Mouse (Mus musculus) heart, postnatal 0 days (tissue): ENCODE measurements around the gene Kif3c. TPM values are rescaled to one million over a fixed set of nuclear protein-coding genes. Genes with fewer than 3 reads are reported as not detected.
A peak's percentile ranks its signal among the peaks of the same experiment; 100 is the strongest.

Experiments
- ATAC-seq: fragments of 200-750 bp; cut with Nextera tagmentation; 2 replicates; pipeline ENCODE4 v1.8.0; 2017; ENCODE audit warnings: low read depth, moderate number of reproducible peaks, moderate library complexity; ENCODE audit not compliant: insufficient read depth
- DNase-seq: peaks from one replicate; pipeline ENCODE4 v3.0.0-alpha.2; 2016; ENCODE audit warnings: low spot score
- H3K27ac ChIP-seq: fragments of 300-500 bp; sonication (generic); 2 replicates; pipeline ENCODE4 v1.5.1; 2014; ENCODE audit warnings: low read depth, mild to moderate bottlenecking
- H3K27me3 ChIP-seq: fragments of 300-500 bp; sonication (generic); 2 replicates; pipeline ENCODE4 v1.6.1; 2014; ENCODE audit warnings: low read length, mixed read lengths; ENCODE audit not compliant: control insufficient read depth, insufficient read depth
- H3K36me3 ChIP-seq: fragments of 300-500 bp; sonication (generic); replicated peaks from 2 replicates; pipeline ENCODE4 v1.6.1; 2014; ENCODE audit warnings: low read length, mixed read lengths; ENCODE audit not compliant: control insufficient read depth, insufficient read depth
- H3K4me1 ChIP-seq: fragments of 300-500 bp; sonication (generic); 2 replicates; pipeline ENCODE4 v1.6.1; 2014; ENCODE audit warnings: antibody characterized with exemption; ENCODE audit not compliant: control insufficient read depth, insufficient read depth
- H3K4me2 ChIP-seq: fragments of 300-500 bp; sonication (generic); 2 replicates; pipeline ENCODE4 v1.6.1; 2014; ENCODE audit warnings: low read depth, mild to moderate bottlenecking, low read length, moderate library complexity
- H3K4me3 ChIP-seq: fragments of 300-500 bp; sonication (generic); 2 replicates; pipeline ENCODE4 v1.5.1; 2014; ENCODE audit warnings: low read depth, low read length
- H3K9ac ChIP-seq: fragments of 300-500 bp; sonication (generic); replicated peaks from 2 replicates; pipeline ENCODE4 v1.6.1; 2014; ENCODE audit warnings: low read depth, low read length, mixed read lengths
- H3K9me3 ChIP-seq: fragments of 300-500 bp; sonication (generic); replicated peaks from 2 replicates; pipeline ENCODE4 v1.6.1; 2016; ENCODE audit warnings: low read length; ENCODE audit not compliant: control insufficient read depth
- CTCF ChIP-seq: IDR thresholded peaks from 2 replicates; pipeline ENCODE4 v1.5.1; 2016; ENCODE audit warnings: antibody characterized with exemption, control low read depth, low read depth
- EP300 ChIP-seq: IDR thresholded peaks from 2 replicates; pipeline ENCODE4 v1.6.1; 2016; ENCODE audit warnings: antibody characterized with exemption, low read depth
- WGBS: fragments of 180-500 bp; shearing (Covaris S2); extraction: QIAGEN DNeasy Blood & Tissue Kit; methylation state at CpG from one replicate; pipeline ENCODE4 v1.1.7; 2014; 5-methylcytosine and 5-hydroxymethylcytosine counted together
- polyA plus RNA-seq: library from polyadenylated mRNA; unstranded; fragments of >200 nt; fragmentation: Nextera tagmentation; extraction: Ambion mirVana; gene quantifications from 2 replicates; pipeline ENCODE4 v1.2.1, GENCODE M21; 2015
- total RNA-seq: library from RNA; depleted of rRNA; stranded (reverse); fragments of >200 nt; gene quantifications from 2 replicates; pipeline ENCODE4 v1.2.3, GENCODE M21; 2014; ENCODE audit warnings: low replicate concordance

The Kif3c gene
- total and polyA plus RNA-seq, 2 experiments from 2014 or later = 2.4 to 8.3 TPM

DNA sequence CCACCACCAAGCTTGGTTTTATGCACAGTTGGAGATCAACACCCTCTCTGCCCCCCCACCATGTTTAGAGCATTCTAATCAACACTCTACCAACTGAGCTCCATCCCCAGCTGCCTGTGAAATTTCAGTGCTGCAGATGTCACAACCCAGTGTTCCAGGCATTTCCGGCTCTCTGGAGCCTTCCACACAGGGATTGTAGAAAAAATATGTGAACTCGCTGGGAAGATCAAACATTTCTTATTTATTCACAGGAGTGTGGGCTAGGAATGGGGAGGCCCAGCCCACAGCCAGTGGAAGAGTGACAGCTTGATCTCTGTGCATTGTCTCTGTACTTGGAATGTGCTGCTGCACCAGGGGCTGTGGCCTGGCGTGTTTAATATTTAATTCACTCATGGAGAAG, 3.8 kb downstream of the Kif3c start:
- DNase-seq = peak; percentile 19
- H3K9me3 ChIP-seq = no peaks in the 10 kb centered on the region
- H3K36me3 ChIP-seq = no peaks in the 10 kb centered on the region
- TF ChIP-seq CTCF = no peak
- TF ChIP-seq EP300 = no peak
- ATAC-seq = no peak
- H3K27ac ChIP-seq = no peak overlapping the region
- no peak overlapping the region for H3K9ac ChIP-seq
- H3K4me1 ChIP-seq = peaks cover 11% of the 10 kb centered on the region
- H3K27me3 ChIP-seq = no peaks in the 10 kb centered on the region
- no peak overlapping the region for H3K4me3 ChIP-seq
- WGBS = 36% methylated on average over 3 of the region's 3 CpGs
- H3K4me2 ChIP-seq = no peak overlapping the region

DNA sequence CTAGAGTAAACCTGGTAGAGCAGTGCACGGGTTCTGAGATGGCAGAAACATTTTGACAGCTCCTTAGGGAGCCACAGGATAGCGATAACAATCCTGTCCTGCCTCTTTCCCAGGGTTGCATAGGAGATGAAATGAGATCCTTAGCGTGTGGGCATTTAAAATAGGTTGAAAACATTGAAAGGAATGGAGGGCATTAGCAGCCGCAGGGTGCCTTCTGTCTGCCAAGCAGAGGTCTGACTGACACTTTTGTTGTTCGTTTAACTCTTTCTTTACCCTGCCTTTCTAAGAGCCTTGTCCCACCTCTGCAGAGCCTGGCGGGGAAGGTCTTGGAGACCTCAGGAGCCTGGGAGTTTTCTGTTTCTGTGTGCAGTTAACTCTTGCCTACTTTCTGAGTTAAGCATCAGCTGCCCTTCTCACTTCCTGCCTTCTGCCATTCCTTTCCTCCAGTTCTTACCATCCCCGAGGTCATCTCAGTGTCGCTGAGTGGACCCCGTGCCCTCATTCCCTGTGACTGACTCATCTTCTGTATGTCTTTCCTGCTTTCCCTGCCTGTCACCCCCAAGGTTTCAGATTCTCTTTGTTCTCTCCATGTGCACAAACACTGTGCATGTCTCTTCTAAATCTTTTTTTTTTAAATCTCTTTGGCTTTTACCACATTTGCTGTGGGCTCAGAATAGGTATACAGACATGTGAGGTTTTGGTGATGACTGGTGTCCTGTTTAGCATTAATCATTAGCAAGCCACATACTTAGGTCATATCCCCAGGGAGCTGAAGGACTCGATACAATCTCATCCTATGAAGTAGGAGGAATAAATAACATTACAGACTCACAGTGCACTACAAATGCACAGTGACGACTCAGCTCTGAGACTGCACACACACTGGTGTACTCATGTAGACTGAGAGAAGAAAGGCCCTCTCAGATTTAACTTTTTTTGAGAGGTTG, 6.3 kb downstream of the Kif3c start:
- 27% methylated on average over 11 of the region's 11 CpGs for WGBS
- TF ChIP-seq EP300 = no peak
- no peaks in the 10 kb centered on the region for H3K36me3 ChIP-seq
- peaks cover 3% of the 10 kb centered on the region; the same call in 1 of the 2 replicates for H3K4me1 ChIP-seq
- no peak overlapping the region for H3K4me2 ChIP-seq
- H3K9me3 ChIP-seq = no peaks in the 10 kb centered on the region
- H3K27me3 ChIP-seq = no peaks in the 10 kb centered on the region
- DNase-seq = no peak
- no peak for ATAC-seq
- H3K27ac ChIP-seq = peak overlapping the region; percentile 37
- H3K9ac ChIP-seq = no peak overlapping the region
- no peak overlapping the region for H3K4me3 ChIP-seq

DNA sequence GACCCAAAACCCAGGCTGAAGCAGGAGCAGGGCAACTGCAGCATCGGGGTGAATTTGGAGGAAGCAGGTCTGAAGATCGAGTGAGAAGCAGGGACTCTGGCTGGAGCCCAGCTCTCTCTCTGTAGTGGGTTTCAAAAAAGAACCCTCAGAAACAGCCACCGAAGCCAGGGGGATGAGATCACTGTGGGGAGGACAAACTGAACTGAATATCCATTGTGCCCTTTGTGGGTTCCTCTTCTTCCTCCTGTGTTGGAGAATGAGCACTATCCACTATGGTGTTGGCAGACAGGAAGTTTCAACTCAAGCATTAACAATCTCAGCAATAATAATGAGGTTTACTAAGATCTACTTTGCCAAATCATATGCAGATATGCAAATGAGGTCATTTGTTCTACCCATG, 7.1 kb downstream of the Kif3c start:
- TF ChIP-seq EP300 = no peak
- Histone ChIP-seq H3K9me3 (no peaks in the 10 kb centered on the region), H3K36me3 (no peaks in the 10 kb centered on the region), H3K4me2 (no peak overlapping the region), H3K4me1 (peaks cover 3% of the 10 kb centered on the region; the same call in 1 of the 2 replicates), H3K9ac (no peak overlapping the region), H3K4me3 (no peak overlapping the region), H3K27me3 (no peaks in the 10 kb centered on the region), H3K27ac (peak overlapping the region; percentile 37)
- DNase-seq (no peak), ATAC-seq (no peak)
- WGBS = 56% methylated on average over 3 of the region's 3 CpGs

DNA sequence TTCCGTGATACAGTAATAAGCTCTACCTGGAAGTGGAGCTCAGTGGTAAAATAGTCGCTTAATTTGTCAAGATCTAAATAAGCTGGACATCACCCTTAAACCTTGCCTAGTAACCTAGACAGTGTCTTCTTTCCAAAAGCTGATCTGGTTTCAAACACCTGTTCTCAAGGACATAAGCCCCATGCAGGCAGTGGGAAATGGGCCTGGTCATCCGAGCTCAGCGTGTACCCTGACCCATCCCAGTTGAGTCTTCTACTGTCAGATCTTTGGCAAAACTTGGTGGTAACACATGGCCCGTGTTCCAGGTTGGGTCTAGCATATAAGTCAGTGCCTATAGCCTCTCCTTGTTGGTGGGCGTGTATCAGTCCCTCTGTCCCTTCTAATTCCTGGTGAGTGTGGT, 8.6 kb downstream of the Kif3c start:
- TF ChIP-seq EP300 (no peak), CTCF (no peak)
- 83% methylated on average over 6 of the region's 6 CpGs for WGBS
- H3K9ac ChIP-seq = no peak overlapping the region
- no peak overlapping the region for H3K4me3 ChIP-seq
- H3K27me3 ChIP-seq = no peaks in the 10 kb centered on the region
- no peaks in the 10 kb centered on the region for H3K9me3 ChIP-seq
- H3K4me1 ChIP-seq = peaks cover 3% of the 10 kb centered on the region; the same call in 1 of the 2 replicates
- H3K36me3 ChIP-seq = no peaks in the 10 kb centered on the region
- ATAC-seq (no peak), DNase-seq (no peak)
- no peak overlapping the region for H3K27ac ChIP-seq
- no peak overlapping the region for H3K4me2 ChIP-seq

DNA sequence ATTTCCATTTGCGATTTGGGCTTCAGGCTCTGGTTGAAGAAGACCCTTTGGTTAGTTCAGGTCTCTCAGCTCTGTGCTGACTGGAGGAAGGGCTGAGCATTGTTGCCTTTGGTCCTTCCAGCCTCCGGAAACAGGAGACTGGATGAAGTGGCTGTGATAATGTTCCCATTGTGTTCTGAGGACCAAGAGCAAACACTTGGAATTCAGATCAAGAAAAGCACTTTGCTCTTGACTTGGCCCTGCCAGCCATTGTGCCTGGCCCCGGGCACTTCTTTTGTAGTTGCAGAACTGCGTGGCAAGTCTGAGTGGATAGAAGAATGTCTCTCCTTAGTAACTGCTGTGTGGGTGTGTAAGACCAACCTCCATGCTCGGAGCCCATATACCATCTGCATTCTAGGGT, 9.6 kb downstream of the Kif3c start:
- Histone ChIP-seq H3K27ac (no peak overlapping the region), H3K4me1 (peaks cover 3% of the 10 kb centered on the region; the same call in 1 of the 2 replicates), H3K4me2 (no peak overlapping the region), H3K4me3 (no peak overlapping the region), H3K27me3 (no peaks in the 10 kb centered on the region), H3K9ac (no peak overlapping the region), H3K36me3 (0 out of 2 replicates have a peak, but pooled peaks cover 1% of the 10 kb centered on the region), H3K9me3 (no peaks in the 10 kb centered on the region)
- ATAC-seq = no peak
- 60% methylated on average over 5 of the region's 5 CpGs for WGBS
- TF ChIP-seq EP300 = no peak
- TF ChIP-seq CTCF = no peak
- DNase-seq = no peak
